Mouse (Mus musculus) erythroblast, adult 5-6 weeks (primary cell): ENCODE results near the gene Sppl3. TPM values are rescaled to one million over a fixed set of nuclear protein-coding genes. Genes with fewer than 3 reads are reported as not detected.

Experiments used
- ATAC-seq: replicated peaks from 2 replicates; pipeline ENCODE4 v1.8.0; 2016; ENCODE audit warnings: moderate number of reproducible peaks, mild to moderate bottlenecking, moderate TSS enrichment, inconsistent platforms; ENCODE audit not compliant: poor library complexity, low FRiP score, severe bottlenecking
- total RNA-seq, 2 experiments: library from RNA; stranded (forward) in 1 of 2; stranded (reverse) in 1 of 2; fragments of 150-400 nt in 1 of 2; fragments of 200-764, 138-1000 nt in 1 of 2; gene quantifications; 2 replicates each; pipeline versions ENCODE4 v1.2.3 to v1.2.4; 2015 to 2017; ENCODE audit warnings: low replicate concordance in 2 of 2

Sppl3 gene
- total RNA-seq, 2 experiments from 2014 or later = 39.0 to 57.8 TPM

DNA sequence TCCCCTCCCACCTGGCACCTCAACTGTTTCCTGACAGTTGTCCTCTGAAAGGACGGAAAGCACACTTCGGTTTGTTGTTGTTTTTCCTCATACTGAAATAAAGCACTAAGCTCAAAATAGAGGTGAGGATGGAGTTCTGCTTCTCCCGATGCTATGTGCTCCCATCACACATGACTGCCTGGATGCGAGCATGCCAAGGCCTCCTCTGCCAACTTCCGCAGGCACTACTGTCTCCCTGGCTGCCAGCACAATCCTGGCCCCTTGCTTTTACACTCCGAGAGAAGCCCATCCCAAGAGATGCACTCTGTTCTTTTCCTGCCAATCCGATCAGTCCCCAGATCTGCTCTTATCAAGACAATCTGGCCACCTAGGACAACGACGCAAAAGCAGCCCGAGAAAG, 132.6 kb downstream of the Sppl3 start:
- ATAC-seq = no peak

DNA sequence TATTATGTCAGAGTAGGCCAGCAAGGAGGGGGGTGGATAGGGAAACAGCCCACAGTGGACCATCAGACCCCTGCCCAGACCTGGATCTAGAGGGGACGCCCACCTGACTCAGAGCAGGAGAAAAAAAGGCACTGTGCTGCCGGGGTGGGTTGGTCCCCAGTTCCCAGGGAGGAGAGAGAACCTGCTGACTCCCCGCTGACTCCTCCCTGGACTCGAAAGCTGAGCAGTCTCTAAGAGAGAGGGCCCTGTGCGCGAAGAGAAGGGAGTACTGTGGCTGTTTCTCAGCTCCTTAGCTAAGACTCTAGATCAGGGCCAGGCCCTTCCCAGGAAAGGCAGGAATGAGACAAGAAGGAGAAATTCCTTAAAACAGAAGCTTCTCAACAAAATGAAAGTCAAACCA, 133.5 kb downstream of the Sppl3 start:
- ATAC-seq = no peak

DNA sequence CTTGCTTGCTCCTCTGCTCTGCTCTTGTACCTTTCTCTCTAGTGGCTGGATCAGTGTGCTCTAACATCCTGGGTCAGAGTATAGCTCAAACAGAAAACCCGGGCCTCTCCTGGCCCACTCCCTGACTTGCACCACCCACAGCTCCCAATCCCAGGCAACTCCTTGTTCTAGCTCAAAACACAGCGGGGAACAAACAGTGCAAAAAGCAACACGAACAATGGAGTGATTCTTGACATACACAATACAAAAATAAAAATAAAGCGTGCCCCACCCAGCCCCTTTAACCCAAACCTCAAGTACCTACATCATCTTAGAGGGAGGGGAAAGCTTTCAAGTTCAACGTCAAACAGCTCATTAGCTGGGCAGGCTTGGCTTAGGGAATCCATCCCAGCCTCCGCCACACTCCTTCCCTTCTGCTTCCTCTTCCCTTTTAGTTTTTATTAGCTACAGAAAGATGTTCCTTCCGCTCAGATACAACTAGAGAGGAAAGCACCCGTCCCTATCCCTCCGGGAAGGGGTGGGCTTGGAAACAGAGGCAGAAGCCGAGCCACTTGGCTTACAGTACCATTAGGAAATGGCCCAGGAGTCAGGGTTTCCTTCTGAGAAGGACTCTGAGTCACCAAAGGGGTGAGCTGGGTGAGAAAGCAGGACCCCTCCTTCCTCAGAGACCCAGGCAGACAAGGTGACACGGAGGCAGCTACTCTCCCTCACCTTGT, 134.5 kb downstream of the Sppl3 start:
- no peak for ATAC-seq

DNA sequence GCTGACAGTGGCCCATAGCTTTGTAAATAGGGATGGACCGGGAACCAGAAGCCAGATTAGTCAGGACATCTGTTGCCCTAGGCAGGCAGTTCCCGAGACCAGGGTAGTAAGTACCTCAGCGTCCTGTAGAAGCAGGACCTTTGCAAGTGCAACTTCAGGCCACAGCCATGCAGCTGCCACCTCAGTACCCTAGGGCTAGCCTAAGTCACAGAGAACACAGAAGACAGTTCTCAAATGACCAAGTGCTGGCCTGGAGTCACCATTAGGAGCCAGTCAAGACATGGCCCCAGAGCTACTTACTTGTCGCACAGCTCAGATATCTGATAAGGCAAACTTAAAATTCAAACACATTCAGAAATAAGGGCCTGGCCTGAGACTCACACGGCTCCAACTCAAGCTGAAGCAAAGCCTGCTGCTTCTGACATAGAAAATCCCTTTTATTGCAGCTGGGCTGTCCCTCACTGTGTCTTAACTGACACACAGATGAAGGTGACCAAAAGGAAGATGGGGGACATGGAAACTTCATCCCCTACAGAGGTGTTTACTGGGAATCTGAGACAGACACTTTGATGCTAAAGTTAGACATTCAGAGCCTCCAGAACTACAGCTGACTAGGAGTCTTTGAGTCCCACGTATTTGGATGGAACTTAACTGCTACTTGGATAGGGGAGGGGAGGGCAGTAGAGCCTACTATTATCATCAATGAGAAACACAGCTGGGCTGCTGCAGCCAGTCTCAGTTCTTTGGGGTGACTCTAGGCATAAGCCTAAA, 135.2 kb downstream of the Sppl3 start:
- ATAC-seq = no peak

DNA sequence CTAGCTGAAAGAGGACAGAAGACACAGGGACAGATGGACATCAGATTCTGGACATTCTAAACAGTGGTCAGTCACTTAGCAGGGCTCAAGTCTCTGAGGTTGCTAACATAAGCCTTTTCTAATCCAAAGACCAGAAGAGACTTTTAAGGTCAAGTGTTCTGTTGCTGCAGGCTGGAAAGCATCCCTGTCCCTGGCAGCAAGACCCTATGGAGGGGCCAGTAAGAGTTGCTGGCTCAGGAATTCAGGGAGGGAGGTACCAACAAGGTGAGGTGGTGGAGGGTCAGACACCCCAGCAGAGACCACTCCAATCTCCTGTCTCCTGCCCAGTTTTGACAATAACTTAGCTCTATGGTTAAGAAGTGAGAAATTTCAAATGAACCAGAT, 135.8 kb downstream of the Sppl3 start:
- ATAC-seq = no peak

DNA sequence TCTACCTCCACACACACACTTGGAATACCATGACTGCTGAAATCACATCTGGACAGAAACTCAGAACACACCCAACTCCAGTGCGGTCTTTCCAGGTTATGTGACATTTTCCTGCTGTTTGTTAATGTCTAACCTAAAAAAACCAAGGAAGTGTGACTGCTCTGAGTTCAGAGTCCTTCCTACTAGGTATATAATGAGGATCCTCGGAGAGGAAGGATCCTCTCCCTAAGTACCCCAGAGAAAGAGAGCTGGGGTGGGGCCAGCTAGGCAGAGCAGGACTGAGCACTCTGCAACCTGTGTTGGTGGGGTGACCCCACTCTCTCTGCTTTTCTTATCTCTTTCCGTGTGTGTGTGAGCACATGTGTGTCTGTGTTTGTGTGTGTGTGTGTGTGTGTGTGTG, 136.5 kb downstream of the Sppl3 start:
- ATAC-seq = no peak

DNA sequence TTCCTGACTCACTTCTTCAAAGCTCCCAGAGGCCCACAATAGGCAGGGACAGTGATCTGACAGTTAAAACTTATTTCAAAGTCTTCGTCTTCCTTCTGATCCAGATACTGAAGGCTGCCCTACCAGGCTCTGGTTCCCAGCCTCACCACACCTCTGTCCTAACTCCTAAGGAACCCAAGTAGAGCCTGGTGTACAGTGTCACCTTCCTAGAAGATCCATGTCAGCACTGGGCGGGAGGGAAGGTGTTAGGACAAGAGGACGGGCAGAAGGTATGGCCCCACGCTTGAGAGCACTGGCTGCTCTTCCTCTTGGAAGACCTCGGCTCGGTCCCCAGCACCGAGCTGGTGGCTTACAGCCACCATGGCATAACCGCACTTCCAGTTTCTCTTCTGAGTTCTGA, 137.4 kb downstream of the Sppl3 start:
- ATAC-seq = no peak

Other genes starting within 250 kb of the Sppl3 start
- 81.3 and 90.3 TPM in 2 replicates for gene Ankrd13a, start 236.5 kb upstream of the Sppl3 start, total RNA-seq (2015; ENCODE audit: low replicate concordance)
- gene Ankrd13a, start 236.5 kb upstream of the Sppl3 start, total RNA-seq (2017; ENCODE audit: low replicate concordance) = 83.4 and 98.1 TPM in 2 replicates
- gene Git2, start 235.6 kb upstream of the Sppl3 start, total RNA-seq (2015; ENCODE audit: low replicate concordance) = 21.3 and 70.1 TPM in 2 replicates
- gene Git2, start 235.6 kb upstream of the Sppl3 start, total RNA-seq (2017; ENCODE audit: low replicate concordance) = 20.7 and 57.7 TPM in 2 replicates
- 16.7 and 24.8 TPM in 2 replicates for gene 1500011B03Rik, start 187.7 kb upstream of the Sppl3 start, total RNA-seq (2015; ENCODE audit: low replicate concordance)
- gene 1500011B03Rik, start 187.7 kb upstream of the Sppl3 start, total RNA-seq (2017; ENCODE audit: low replicate concordance) = 2.4 and 10.7 TPM in 2 replicates
- gene 4930519G04Rik, start 157.5 kb upstream of the Sppl3 start, total RNA-seq (2015; ENCODE audit: low replicate concordance) = not detected in 2 replicates
- gene 4930519G04Rik, start 157.5 kb upstream of the Sppl3 start, total RNA-seq (2017; ENCODE audit: low replicate concordance) = not detected in 2 replicates
- gene Gm9936, start 152.5 kb upstream of the Sppl3 start, total RNA-seq (2015; ENCODE audit: low replicate concordance) = not detected in 2 replicates
- not detected in 2 replicates for gene Gm9936, start 152.5 kb upstream of the Sppl3 start, total RNA-seq (2017; ENCODE audit: low replicate concordance)
- 95.3 and 131 TPM in 2 replicates for gene Oasl2, start 114.2 kb upstream of the Sppl3 start, total RNA-seq (2015; ENCODE audit: low replicate concordance)
- 94.0 and 102 TPM in 2 replicates for gene Oasl2, start 114.2 kb upstream of the Sppl3 start, total RNA-seq (2017; ENCODE audit: low replicate concordance)
- 3.6 and 4.8 TPM in 2 replicates for gene Oasl1, start 87.9 kb upstream of the Sppl3 start, total RNA-seq (2015; ENCODE audit: low replicate concordance)
- 3.7 and 8.6 TPM in 2 replicates for gene Oasl1, start 87.9 kb upstream of the Sppl3 start, total RNA-seq (2017; ENCODE audit: low replicate concordance)
- 0.77 and 6.5 TPM in 2 replicates for gene 2210016L21Rik, start 69.0 kb upstream of the Sppl3 start, total RNA-seq (2015; ENCODE audit: low replicate concordance)
- 2.9 and 9.2 TPM in 2 replicates for gene 2210016L21Rik, start 69.0 kb upstream of the Sppl3 start, total RNA-seq (2017; ENCODE audit: low replicate concordance)
- not detected in 2 replicates for gene Hnf1a, start 40.0 kb upstream of the Sppl3 start, total RNA-seq (2015; ENCODE audit: low replicate concordance)
- gene Hnf1a, start 40.0 kb upstream of the Sppl3 start, total RNA-seq (2017; ENCODE audit: low replicate concordance) = not detected in 2 replicates
- not detected in 2 replicates for gene Gm10401, start 87.2 kb downstream of the Sppl3 start, total RNA-seq (2015; ENCODE audit: low replicate concordance)
- 1.1 TPM in 1 of 2 replicates, not detected in the other for gene Gm10401, start 87.2 kb downstream of the Sppl3 start, total RNA-seq (2017; ENCODE audit: low replicate concordance)
- gene Acads, start 108.2 kb downstream of the Sppl3 start, total RNA-seq (2015; ENCODE audit: low replicate concordance) = 2.3 and 8.8 TPM in 2 replicates
- 2.3 and 5.7 TPM in 2 replicates for gene Acads, start 108.2 kb downstream of the Sppl3 start, total RNA-seq (2017; ENCODE audit: low replicate concordance)
- gene Unc119b, start 123.8 kb downstream of the Sppl3 start, total RNA-seq (2015; ENCODE audit: low replicate concordance) = 0.63 and 2.3 TPM in 2 replicates
- gene Unc119b, start 123.8 kb downstream of the Sppl3 start, total RNA-seq (2017; ENCODE audit: low replicate concordance) = 0.60 and 3.5 TPM in 2 replicates
- 43.5 and 51.9 TPM in 2 replicates for gene Mlec, start 147.0 kb downstream of the Sppl3 start, total RNA-seq (2015; ENCODE audit: low replicate concordance)
- 34.8 and 42.3 TPM in 2 replicates for gene Mlec, start 147.0 kb downstream of the Sppl3 start, total RNA-seq (2017; ENCODE audit: low replicate concordance)
- 0.19 TPM in 1 of 2 replicates, not detected in the other for gene Cabp1, start 183.2 kb downstream of the Sppl3 start, total RNA-seq (2015; ENCODE audit: low replicate concordance)
- not detected in 2 replicates for gene Cabp1, start 183.2 kb downstream of the Sppl3 start, total RNA-seq (2017; ENCODE audit: low replicate concordance)
- gene Pop5, start 224.7 kb downstream of the Sppl3 start, total RNA-seq (2015; ENCODE audit: low replicate concordance) = 20.1 and 41.5 TPM in 2 replicates
- gene Pop5, start 224.7 kb downstream of the Sppl3 start, total RNA-seq (2017; ENCODE audit: low replicate concordance) = 5.9 and 26.6 TPM in 2 replicates